Mouse (Mus musculus): ENCODE measurements around the gene Ndufa1.
"Not testable (repeated sequence)": the region's sequence is repeated elsewhere in the genome, so short reads cannot be mapped to it uniquely, and the experiment has no call there.

The Ndufa1 gene

DNA sequence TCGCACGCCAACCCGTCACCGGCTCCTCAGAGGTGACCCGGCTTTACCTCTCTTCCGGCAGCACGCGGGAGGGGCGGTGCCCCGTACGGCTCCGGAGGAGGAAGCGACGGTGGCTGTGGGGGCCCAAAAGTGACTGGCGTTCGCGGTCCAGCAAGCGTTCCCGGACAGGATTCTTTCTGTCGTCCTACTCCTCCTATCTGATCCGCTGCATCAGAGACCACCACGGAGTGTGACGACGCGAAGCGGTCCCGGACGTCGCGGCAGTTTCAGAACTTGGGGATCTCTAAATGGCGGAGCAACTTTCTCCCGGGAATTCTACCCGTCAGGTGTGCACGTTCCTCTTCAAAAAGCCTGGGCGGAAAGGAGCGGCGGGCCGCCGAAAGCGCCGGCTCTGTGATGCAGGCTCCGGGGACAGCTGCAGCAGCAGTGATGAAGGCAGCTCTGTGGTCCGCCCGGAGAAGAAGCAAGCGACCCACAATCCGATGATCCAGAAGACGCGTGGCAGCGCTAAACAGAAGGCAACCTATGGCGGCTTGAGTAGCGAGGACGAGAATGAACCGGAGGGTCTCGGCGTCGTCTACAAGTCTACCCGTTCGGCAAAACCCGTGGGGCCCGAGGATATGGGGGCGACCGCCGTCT is at the start of gene Ndufa1, which contains the start of gene Rnf113a1:
Gene Ndufa1, minus strand, starts transcription at position 59 of the 639 bp plus-strand sequence.
Gene Rnf113a1, plus strand, starts transcription at position 141 of the 639 bp plus-strand sequence.
- peak; percentile 70 for DNase-seq

DNA sequence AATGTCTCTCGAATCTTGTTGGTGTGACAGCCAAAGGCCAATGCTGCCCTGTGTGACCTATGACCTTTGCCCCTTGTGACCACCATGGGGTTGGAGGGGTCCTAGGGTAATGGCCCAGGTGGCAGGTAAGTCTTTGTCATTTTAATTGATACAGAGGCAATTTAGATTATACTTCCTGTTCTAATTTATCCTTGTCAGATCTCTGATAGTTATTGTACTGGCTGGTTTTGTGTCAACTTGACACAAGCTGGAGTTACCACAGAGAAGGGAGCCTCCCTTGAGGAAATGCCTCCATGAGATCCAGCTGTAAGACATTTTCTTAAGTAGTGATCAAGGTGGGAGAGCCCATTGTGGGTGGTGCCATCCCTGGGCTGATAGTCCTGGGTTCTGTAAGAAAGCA is 31.2 kb upstream of the Ndufa1 start, which contains the start of gene Rhox1:
Gene Rhox1, minus strand, starts transcription at position 101 of the 400 bp plus-strand sequence.
- DNase-seq = not testable (repeated sequence)

DNA sequence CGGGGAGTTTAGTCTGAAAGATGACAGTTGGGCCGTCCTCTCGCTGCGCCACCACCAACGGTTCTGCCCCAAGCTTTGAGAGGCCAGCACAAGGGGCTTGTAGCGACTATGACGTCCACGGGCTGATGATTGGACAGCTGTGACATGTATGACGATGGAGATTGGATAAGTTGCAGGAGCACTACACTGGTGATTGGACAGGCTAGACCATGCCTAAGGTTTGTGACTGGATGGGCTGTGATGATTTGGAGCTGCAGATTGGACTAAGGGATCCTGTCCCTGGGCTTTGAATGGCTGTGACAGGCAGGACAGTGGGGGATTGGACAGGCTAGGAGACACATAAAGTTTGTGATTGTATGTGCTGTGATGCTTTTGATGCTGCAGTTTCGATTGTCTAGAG is 20.0 kb upstream of the Ndufa1 start, which contains the start of gene Gm9:
Gene Gm9, minus strand, starts transcription at position 101 of the 400 bp plus-strand sequence.
- DNase-seq = no peak

DNA sequence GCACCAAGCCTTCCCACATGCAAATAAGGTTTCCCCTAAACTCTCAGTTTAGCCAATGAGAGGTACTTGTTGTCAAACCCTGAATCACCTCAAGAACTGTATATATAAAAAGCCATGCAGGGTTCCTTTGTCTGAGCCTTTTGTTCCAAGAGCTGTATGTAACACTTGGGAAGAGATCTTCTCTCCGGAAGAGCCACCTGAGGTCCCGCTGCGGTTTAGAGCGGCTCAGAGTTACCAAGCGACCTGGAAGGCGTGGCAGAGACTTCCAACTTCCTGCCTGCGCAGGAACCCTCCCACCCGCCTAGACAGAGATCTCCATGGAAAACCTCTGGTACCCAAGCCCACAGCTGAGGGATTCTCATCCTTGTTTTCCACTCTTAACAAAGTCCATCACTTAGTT is 7.7 kb upstream of the Ndufa1 start:
- no peak for DNase-seq

DNA sequence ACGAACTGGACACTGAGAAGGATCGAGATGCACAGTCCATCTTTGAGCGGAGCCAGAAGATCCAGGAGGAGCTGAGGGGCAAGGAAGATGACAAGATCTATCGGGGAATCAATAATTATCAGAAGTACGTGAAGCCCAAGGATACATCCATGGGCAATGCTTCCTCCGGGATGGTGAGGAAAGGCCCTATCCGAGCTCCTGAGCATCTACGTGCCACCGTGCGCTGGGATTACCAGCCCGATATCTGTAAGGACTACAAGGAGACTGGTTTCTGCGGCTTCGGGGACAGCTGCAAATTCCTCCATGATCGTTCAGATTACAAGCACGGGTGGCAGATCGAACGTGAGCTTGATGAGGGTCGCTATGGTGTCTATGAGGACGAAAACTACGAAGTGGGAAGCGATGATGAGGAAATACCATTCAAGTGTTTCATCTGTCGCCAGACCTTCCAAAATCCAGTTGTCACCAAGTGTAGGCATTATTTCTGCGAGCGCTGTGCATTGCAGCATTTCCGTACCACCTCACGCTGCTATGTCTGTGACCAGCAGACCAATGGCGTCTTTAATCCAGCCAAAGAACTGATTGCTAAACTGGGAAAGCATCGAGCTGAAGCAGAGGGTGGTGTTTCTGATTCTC is 899 bp upstream of the Ndufa1 start:
- DNase-seq = peak; percentile 11

DNA sequence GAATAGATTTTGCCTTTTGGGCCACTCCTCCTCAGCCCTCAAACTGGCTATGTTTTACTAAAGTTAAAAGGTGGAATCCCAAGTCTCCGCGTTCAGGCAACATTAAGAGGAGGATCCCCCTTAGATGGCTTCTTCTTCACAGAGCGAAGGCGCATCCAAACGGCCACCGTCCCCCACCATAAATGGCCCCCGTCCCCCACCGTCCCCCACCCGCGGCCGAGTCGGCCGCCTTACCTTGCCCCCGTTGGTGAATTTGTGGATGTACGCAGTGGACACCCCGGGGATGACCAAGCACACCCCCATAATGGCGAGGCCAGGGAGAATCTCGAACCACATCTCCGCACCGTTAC is 233 bp downstream of the Ndufa1 start:
- DNase-seq = no peak

DNA sequence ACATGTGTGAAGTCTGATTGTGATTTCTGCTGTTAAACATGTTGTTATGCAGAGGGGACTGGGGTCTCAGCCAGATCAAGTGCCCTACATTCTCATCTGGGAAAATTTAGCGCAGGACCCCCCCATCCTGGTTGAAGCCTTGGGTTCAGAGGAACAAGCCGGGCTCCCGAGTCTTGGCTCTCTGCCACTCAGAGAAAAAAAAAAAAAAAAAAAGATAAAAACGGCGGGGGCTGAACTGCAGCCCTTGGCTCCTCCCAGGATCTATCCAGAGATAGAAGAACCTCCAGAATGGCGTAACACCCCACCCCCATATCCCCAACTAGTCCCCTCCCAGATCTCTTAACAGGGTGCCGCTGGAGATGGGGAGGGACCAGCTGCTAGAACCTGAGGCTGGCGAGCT is 6.6 kb downstream of the Ndufa1 start:
- DNase-seq = not testable (repeated sequence)

DNA sequence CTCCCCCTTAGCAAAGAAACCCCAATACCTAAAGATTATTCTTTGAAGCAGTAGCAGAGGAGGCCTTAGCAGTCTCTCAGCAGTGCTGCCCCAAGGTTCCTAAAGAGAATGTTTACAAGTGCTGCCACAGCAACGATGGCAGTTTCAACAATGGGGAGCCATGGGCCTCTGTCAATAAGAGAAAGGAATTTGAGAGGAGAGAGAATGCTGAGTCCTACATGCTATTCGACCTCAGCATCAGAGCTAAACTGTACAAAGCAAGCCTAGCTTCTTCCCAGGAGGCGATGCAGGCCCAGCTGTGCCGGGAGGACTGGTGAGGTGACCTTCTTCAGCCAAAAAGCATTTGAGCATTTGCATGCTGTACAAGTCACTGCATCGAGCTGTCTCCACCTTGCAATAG is 22.2 kb downstream of the Ndufa1 start, which contains the start of gene Akap14:
Gene Akap14, minus strand, starts transcription at position 101 of the 400 bp plus-strand sequence.
- no peak for DNase-seq

DNA sequence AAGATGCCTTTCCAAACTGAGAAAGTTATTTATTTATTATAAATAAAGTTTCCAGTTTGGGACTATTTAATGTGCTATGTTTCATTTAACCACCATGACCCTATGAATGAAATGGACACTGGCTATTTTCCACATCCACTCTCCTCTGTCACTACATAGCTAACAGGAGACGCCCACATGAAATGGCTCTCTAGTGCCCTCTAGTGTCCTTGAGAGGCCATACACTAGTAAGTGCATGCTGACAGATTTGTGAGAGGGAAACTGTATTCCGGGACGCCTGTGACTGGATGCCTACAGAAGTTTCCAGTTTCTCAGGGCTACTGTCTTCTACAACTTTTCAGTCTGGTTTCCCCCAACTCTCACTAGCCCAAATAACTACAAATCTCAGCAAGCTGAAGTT is 23.9 kb downstream of the Ndufa1 start:
- DNase-seq = peak; percentile 2

DNA sequence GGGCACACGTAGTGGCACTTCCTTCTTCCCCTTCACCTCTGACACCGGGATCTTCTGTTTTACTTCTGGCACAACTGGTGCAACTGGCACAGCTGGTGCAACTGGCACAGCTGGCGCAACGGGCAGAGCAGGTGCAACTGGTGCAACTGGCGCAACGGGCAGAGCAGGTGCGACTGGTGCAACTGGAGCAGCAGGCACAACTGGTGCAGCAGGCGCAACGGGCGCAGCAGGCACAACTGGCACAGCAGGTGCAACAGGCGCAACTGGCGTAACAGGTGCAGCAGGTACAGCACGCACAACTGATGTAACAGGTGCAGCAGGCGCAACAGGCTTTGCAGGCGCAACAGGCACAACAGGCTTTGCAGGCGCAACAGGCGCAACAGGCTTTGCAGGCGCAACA is 27.8 kb downstream of the Ndufa1 start:
- DNase-seq = no peak

DNA sequence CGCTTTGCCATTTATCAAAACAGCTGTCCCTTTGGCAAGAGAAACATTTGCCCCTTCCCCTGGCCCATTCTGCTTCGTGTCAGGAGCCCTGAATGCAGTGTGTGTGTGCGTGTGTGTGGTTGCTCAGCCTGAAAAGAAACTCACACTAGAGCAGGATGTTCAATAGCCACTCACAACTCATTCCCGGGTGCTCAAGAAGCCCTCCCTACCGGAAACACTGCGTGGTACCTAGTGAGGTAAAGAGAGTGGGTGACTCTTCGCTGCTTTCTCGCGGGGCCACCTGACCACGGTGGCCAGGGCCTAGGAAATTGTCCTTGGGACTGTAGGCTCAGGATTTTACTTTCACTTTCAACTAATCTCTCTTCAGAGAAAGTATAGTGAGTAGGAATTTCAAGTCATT is 29.8 kb downstream of the Ndufa1 start:
- no peak for DNase-seq

DNA sequence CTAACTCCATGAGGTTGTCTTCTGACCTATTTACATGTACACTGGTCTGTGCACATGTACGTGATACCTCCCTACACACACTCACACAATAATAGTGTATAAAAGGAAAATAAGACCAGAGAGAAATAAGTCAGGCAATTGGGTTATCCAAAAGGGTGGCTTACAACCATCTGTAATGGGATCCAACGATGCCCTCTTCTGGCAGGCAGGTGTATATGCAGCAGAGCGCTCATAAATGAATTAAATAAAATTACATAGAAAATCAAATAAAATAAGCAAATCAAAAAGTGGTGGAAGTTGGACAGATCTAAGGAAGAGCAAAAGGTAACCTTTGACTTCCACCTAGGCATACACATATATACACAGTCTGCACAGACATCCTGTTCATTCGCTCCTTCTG is 33.1 kb downstream of the Ndufa1 start:
- DNase-seq = no peak

DNA sequence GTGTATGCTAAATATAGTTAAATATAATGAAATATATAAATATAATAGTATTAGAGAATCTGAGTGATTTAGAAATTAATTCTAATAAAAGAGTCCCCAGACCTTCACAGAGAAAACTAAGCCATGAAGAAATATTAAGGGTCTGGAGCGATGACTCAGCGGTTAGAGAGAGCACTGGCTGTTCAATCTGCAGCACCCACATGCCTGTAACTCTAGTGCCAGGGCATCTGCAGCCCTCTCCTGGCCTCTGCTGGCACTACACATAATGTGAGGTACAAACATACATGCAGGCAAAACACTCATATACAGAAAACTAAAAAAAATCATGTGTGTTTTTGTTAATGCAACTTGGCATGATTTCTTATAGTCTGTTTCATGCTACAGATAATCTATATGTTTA is 46.0 kb downstream of the Ndufa1 start:
- peak; percentile 6 for DNase-seq

DNA sequence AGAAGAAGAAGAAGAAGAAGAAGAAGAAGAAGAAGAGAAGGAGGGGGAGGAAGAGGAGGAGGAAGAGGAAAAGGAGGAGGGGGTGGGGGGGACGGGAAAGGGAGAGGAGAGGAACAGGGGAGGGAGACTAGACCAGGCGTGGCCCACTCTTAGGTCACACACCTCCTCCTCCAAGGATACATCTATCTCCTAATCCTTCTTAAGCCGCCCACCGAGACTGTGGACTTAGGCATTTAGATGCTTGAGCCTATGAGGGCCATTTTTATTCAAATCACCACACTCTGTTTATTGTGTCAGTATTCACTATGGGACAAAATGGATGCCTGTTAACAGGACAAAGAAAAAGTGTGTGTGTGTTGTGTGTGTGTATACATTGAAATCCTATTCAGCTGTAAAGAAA is 46.5 kb downstream of the Ndufa1 start:
- DNase-seq = not testable (repeated sequence)

DNA sequence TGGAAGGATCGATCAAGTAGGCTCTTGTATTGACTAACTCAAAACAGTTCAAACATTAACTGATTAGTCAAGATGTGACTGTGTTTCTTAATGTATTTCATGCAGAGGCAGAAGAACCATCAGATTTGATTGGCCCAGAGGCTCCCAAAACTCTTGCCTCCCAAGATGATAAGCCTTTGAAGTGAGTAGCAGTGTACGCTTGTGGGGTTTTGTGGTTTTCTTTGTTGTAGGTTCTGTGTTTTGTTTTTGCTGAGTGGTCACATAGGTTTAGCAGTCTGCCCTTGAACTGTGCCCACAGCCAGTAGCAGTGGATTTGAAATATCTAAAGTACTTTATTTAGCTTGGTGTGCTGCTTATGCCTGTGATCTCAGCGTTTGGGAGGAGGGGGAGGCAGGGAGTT is 49.2 kb downstream of the Ndufa1 start:
- no peak for DNase-seq
